Mouse (Mus musculus) kidney, adult 18-20 months (tissue): ENCODE results near the gene Zfp61.

ENCODE experiments used
- DNase-seq: peaks from one replicate; pipeline ENCODE4 v3.0.0; 2021

Zfp61 gene

DNA sequence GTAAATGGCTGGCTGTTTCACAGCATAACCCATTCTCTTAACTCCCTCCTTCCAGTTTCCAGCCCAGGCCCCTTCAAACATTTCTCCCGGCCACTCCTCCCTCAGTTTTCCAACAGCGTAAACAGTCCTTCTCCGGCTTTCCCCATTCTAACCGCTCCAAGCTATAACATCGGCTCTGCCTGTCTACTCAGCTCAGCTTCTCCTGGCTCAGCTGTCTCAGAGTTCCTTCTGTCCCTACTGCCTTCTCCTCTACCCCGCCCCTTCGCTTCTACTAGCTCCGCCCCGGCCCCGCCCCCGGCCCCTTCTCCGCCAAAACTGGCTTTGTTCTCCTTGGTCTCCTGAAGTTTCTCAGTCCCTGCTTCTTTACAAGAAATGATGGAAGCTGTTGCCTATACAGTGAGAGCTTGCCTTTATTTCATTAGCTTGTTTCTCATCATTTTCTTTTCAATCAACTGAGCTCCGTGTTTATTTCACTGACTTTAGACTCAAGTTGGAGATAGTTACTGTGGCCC, at the start of gene Zfp61:
Zfp61 (minus strand) TSS at position 462 of the 512 bp plus-strand sequence.
- DNase-seq, result peak; percentile 23

- DNase-seq, result no peak
Measured at GRCm38 (mm10) chr7:24348896-24349295, 47.9 kb upstream of the Zfp61 start, which contains the start of gene Lypd5. TSS of gene Lypd5 (plus strand) at chr7:24349196.

GRCm38 (mm10) chr7:24346444-24346843, 45.4 kb upstream of the Zfp61 start:
- no peak for DNase-seq

DNA sequence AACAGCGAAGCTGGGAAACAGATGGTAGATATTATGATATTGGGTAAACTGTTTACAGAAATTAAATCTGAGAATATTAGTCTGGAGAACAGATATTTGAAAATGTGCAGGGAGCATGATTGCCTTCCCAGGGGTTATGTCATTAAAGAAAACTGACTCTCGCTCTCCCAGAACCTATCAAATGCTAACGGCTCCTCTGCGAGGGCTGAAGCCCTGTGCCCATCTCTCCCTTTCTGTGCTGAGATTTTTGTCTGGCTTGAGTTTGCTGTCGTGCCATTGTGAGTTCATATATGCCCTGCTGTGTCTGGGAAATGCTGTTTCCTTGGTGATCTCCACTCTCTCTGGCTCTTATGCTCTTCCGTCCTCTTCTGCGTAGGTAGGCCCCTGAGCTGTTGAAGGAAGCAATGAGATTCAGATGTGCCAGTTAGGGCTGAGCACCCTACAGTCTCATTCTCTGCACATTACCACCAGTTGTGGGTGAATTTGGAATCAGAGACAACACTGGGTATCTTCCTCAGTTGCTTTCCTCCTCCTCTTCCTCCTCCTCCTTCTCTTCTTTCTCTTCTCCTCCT, 42.8 kb upstream of the Zfp61 start:
- no peak for DNase-seq

DNA sequence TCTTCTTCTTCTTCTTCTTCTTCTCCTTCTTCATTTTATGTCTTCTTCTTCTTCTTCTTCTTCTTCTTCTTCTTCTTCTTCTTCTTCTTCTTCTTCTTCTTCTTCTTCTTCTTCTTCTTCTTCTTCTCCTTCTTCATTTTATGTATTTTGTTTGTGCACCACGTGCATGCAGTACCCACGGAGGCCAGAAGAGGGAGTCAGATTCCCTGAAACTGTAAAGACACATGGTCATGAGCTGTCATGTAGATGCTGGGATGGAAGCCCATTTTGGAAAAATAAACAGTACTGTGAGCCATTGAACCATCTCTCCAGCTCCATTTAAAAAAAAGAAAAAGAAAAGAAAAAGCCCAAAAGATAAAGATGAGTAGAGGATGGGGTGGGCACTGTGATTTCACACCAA, 37.2 kb upstream of the Zfp61 start:
- DNase-seq, result no peak

GRCm38 (mm10) chr7:24335699-24336309, 34.8 kb upstream of the Zfp61 start:
- DNase-seq, result peak; percentile 74

GRCm38 (mm10) chr7:24333304-24333986, 32.4 kb upstream of the Zfp61 start, which contains the start of gene Tescl:
TSS of gene Tescl (minus strand) at chr7:24333936.
- DNase-seq, result peak; percentile 8

- no peak for DNase-seq
Measured at GRCm38 (mm10) chr7:24327281-24327975, 26.4 kb upstream of the Zfp61 start.

- no peak for DNase-seq
Measured at GRCm38 (mm10) chr7:24326273-24327135, 25.5 kb upstream of the Zfp61 start.

DNA sequence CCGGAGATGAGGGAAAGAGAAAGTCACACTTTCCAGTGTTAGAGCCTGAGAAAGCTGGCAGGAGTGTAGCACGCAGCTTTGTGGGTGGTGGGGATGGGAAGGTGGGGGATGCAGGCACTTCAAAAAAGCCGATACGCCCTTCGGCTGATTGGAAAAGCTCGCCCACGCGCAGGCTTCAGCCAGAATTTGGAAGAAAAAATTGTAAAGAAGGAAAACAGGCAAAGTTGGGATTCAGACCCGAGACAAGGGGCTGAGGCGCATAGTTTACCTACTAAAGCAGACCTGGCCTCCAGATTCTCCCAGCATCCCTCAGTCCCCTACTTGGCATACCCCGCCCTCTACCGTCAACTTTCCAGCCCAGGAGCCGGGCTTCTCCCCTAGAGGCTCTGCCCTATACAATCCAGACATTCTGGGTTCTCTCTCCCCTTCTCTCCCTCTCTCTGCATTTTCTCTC, 24.7 kb upstream of the Zfp61 start:
- no peak for DNase-seq

DNA sequence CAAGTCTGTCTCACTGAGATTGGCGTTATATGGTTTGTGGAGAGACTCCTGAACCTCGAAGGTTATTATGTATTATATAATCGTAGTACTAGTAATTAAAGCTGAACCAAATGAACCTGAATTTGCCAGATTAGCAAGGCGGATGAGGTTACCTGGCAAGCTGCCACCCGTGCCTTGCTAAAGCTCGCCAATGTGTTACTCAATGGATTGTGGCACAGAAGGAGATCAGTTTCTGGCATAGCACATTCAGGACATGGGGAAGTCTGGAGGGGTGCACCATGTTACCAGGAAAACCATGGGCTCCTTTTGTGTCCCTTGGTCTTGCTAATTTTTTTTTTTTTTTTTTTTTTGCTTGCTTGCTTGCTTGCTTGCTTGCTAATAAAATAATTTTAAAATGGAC, 24.2 kb upstream of the Zfp61 start:
- peak; percentile 21 for DNase-seq

DNA sequence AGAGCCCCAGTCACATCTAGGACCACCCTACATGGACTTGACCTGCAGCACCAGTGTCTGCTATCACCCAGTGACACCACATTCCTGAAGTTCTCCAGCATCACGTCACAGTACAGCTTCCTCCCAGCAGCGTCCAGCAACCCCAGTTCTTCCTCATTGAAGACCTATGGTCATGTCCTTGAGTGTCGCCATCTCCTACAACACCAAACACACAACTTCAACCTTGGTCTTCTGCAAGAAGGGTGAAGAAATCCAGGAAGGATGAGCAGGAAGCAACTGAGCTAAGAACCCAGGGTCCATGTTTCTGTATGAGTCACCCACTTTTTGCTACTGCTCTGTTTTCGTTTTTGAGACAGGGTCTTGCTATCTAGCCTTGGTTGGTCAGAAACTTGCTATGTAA, 21.6 kb upstream of the Zfp61 start:
- no peak for DNase-seq

GRCm38 (mm10) chr7:24318942-24319341, 17.9 kb upstream of the Zfp61 start:
- DNase-seq, result no peak

GRCm38 (mm10) chr7:24316567-24317092, 15.6 kb upstream of the Zfp61 start, which contains the start of gene Zfp94:
TSS of gene Zfp94 (minus strand) at chr7:24316666.
- DNase-seq, result peak; percentile 96

GRCm38 (mm10) chr7:24315726-24316566, 14.9 kb upstream of the Zfp61 start:
- peak; percentile 16 for DNase-seq

- DNase-seq, result peak; percentile 17
Measured at GRCm38 (mm10) chr7:24299823-24300481, 1.1 kb downstream of the Zfp61 start.

DNA sequence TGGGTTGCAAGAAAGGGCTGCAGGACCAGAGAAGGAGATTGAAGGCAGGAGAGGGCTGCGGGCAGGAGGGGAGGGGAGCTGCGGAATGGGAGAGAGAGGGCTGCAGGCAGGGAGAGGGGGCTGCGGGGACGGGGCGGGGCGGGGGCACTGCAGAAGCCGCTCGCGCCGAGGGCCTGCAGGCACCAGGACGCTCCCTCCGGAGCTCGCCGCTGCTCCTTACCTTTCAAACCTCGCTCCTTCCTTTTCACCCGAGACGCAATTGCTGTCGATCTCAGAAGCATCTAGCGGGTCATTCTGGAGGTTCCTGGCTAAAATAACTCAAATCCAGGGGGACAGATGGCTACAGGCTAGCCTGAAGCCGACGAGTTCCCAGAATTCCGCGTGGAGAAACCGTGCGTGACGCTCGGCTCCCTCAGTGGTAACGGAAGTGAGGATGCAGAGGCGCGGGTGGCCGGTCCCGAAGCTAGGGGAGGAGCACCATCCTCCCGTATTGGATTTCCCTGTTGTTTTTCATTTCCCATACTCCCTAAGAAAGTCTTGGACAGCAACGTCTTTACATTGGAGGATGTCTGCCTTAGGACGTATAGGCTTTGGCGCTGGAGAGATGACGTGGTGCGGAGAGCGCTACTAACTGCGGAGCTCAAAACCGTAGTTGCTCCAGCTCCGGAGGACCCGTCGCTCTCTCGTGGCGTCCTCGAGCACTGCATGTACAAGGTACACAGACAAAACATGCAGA, 1.9 kb downstream of the Zfp61 start:
- peak; percentile 78 for DNase-seq

GRCm38 (mm10) chr7:24298635-24298972, 2.4 kb downstream of the Zfp61 start:
- no peak for DNase-seq

- no peak for DNase-seq
Measured at GRCm38 (mm10) chr7:24297361-24298095, 3.5 kb downstream of the Zfp61 start.
